Mouse (Mus musculus) midbrain, embryonic 16.5 days (tissue): ENCODE results near the gene Ptpn14. TPM values are rescaled to one million over a fixed set of nuclear protein-coding genes. Genes with fewer than 3 reads are reported as not detected.

ENCODE experiments used
- ATAC-seq: fragments of 200-750 bp; cut with Nextera tagmentation; 2 replicates; pipeline ENCODE4 v1.8.0; 2017; ENCODE audit warnings: moderate TSS enrichment
- H3K27ac ChIP-seq: fragments of 300-500 bp; sonication (generic); 2 replicates; pipeline ENCODE4 v1.5.1; 2014; ENCODE audit warnings: mild to moderate bottlenecking, low read length, mixed read lengths
- H3K27me3 ChIP-seq: fragments of 300-500 bp; sonication (generic); 2 replicates; pipeline ENCODE4 v1.6.1; 2014; ENCODE audit warnings: low read depth, low read length, mixed read lengths; ENCODE audit not compliant: control insufficient read depth, insufficient read depth
- H3K36me3 ChIP-seq: fragments of 300-500 bp; sonication (generic); 2 replicates; pipeline ENCODE4 v1.6.1; 2014; ENCODE audit warnings: mild to moderate bottlenecking, low read length, moderate library complexity, mixed read lengths; ENCODE audit not compliant: control insufficient read depth, insufficient read depth
- H3K4me1 ChIP-seq: fragments of 300-500 bp; sonication (generic); 2 replicates; pipeline ENCODE4 v1.6.1; 2014; ENCODE audit warnings: mild to moderate bottlenecking, low read length, mixed read lengths; ENCODE audit not compliant: control insufficient read depth, insufficient read depth
- H3K4me2 ChIP-seq: fragments of 300-500 bp; sonication (generic); 2 replicates; pipeline ENCODE4 v1.6.1; 2014; ENCODE audit warnings: mild to moderate bottlenecking, low read length, mixed read lengths
- H3K4me3 ChIP-seq: fragments of 300-500 bp; sonication (generic); 2 replicates; pipeline ENCODE4 v1.5.1; 2014; ENCODE audit warnings: low read depth, mild to moderate bottlenecking, low read length, moderate library complexity, mixed read lengths
- H3K9ac ChIP-seq: fragments of 300-500 bp; sonication (generic); 2 replicates; pipeline ENCODE4 v1.6.1; 2014; ENCODE audit warnings: low read depth, low read length, mixed read lengths
- H3K9me3 ChIP-seq: fragments of 300-500 bp; sonication (generic); replicated peaks from 2 replicates; pipeline ENCODE4 v1.6.1; 2014; ENCODE audit warnings: mild to moderate bottlenecking, low read length, mixed read lengths; ENCODE audit not compliant: control insufficient read depth, poor library complexity, severe bottlenecking
- WGBS: fragments of 180-500 bp; shearing (Covaris S2); extraction: QIAGEN DNeasy Blood & Tissue Kit; methylation state at CpG from one replicate; pipeline ENCODE4 v1.1.7; 2014; 5-methylcytosine and 5-hydroxymethylcytosine counted together
- polyA plus RNA-seq: library from polyadenylated mRNA; unstranded; fragments of >200 nt; fragmentation: Nextera tagmentation; extraction: Ambion mirVana; gene quantifications from 2 replicates; pipeline ENCODE4 v1.2.1, GENCODE M21; 2015

The Ptpn14 gene
- polyA plus RNA-seq, 1 experiment from 2014 or later = 1.0 TPM

GRCm38 (mm10) chr1:189879965-189880364 is 151.9 kb downstream of the Ptpn14 start:
- no peak overlapping the region for H3K4me3 ChIP-seq
- peaks cover 9% of the 10 kb centered on the region for H3K4me1 ChIP-seq
- WGBS = 71% methylated on average over 8 of the region's 8 CpGs
- no peak overlapping the region for H3K4me2 ChIP-seq
- H3K36me3 ChIP-seq = no peaks in the 10 kb centered on the region
- H3K27ac ChIP-seq = no peak overlapping the region
- H3K9me3 ChIP-seq = no peaks in the 10 kb centered on the region
- no peak for ATAC-seq
- H3K9ac ChIP-seq = no peak overlapping the region
- H3K27me3 ChIP-seq = no peaks in the 10 kb centered on the region

GRCm38 (mm10) chr1:189880745-189881144 is 152.7 kb downstream of the Ptpn14 start:
- H3K4me2 ChIP-seq = no peak overlapping the region
- no peaks in the 10 kb centered on the region for H3K9me3 ChIP-seq
- peaks cover 9% of the 10 kb centered on the region for H3K4me1 ChIP-seq
- no peak for ATAC-seq
- no peaks in the 10 kb centered on the region for H3K36me3 ChIP-seq
- H3K4me3 ChIP-seq = no peak overlapping the region
- H3K27ac ChIP-seq = no peak overlapping the region
- H3K9ac ChIP-seq = no peak overlapping the region
- 69% methylated on average over 14 of the region's 14 CpGs for WGBS
- no peaks in the 10 kb centered on the region for H3K27me3 ChIP-seq

GRCm38 (mm10) chr1:189882886-189883285 is 154.8 kb downstream of the Ptpn14 start:
- Histone ChIP-seq H3K4me2 (no peak overlapping the region), H3K27me3 (no peaks in the 10 kb centered on the region), H3K27ac (no peak overlapping the region), H3K36me3 (no peaks in the 10 kb centered on the region), H3K9ac (no peak overlapping the region), H3K4me1 (peaks cover 9% of the 10 kb centered on the region), H3K9me3 (no peaks in the 10 kb centered on the region), H3K4me3 (no peak overlapping the region)
- no peak; the same call in 1 of the 2 replicates for ATAC-seq
- 60% methylated on average over 7 of the region's 7 CpGs for WGBS

- WGBS = 31% methylated on average over 18 of the region's 18 CpGs
- Histone ChIP-seq H3K27ac (no peak overlapping the region), H3K27me3 (no peaks in the 10 kb centered on the region), H3K9me3 (no peaks in the 10 kb centered on the region), H3K4me3 (no peak overlapping the region), H3K4me2 (no peak overlapping the region), H3K4me1 (peaks cover 9% of the 10 kb centered on the region), H3K9ac (no peak overlapping the region), H3K36me3 (no peaks in the 10 kb centered on the region)
- ATAC-seq = no peak
Measured at GRCm38 (mm10) chr1:189883531-189884170, 155.6 kb downstream of the Ptpn14 start.

- no peak overlapping the region for H3K4me2 ChIP-seq
- H3K9me3 ChIP-seq = no peaks in the 10 kb centered on the region
- peaks cover 7% of the 10 kb centered on the region for H3K4me1 ChIP-seq
- ATAC-seq = no peak
- H3K27ac ChIP-seq = no peak overlapping the region
- WGBS = 60% methylated on average over 13 of the region's 13 CpGs
- no peaks in the 10 kb centered on the region for H3K27me3 ChIP-seq
- no peaks in the 10 kb centered on the region for H3K36me3 ChIP-seq
- no peak overlapping the region for H3K9ac ChIP-seq
- no peak overlapping the region for H3K4me3 ChIP-seq
Measured at GRCm38 (mm10) chr1:189884951-189885350, 156.9 kb downstream of the Ptpn14 start.

DNA sequence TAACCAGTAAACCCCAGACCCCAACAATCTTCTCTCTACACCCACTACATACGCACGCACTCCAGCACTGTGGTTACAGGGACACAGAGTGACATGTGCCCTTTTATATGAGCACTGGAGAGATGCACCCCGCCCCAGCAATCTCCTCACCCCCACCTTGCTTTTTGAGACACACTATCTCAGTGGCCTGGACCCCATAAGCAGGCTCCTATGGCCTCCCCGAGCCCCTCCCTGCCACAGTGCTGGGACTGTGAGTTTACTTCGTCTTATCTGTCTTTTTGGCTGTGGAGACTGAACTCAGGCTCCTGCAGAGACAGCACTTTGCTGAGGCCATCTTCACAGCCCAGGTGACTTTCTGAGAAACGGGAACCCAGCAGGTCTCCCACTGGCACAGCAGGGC is 157.9 kb downstream of the Ptpn14 start:
- Histone ChIP-seq H3K4me3 (no peak overlapping the region), H3K27me3 (no peaks in the 10 kb centered on the region), H3K4me2 (no peak overlapping the region), H3K36me3 (no peaks in the 10 kb centered on the region), H3K4me1 (peaks cover 7% of the 10 kb centered on the region), H3K9me3 (no peaks in the 10 kb centered on the region), H3K27ac (no peak overlapping the region), H3K9ac (no peak overlapping the region)
- 80% methylated on average over 6 of the region's 6 CpGs for whole genome bisulfite sequencing
- no peak for ATAC-seq

- no peak overlapping the region for H3K4me3 ChIP-seq
- no peak overlapping the region for H3K27ac ChIP-seq
- no peak overlapping the region for H3K9ac ChIP-seq
- no peaks in the 10 kb centered on the region for H3K27me3 ChIP-seq
- no peaks in the 10 kb centered on the region for H3K9me3 ChIP-seq
- H3K36me3 ChIP-seq = 0 out of 2 replicates have a peak, but pooled peaks cover 1% of the 10 kb centered on the region
- peaks cover 7% of the 10 kb centered on the region for H3K4me1 ChIP-seq
- WGBS = 33% methylated on average over 7 of the region's 7 CpGs
- H3K4me2 ChIP-seq = no peak overlapping the region
- peak; percentile 73; the same call in 1 of the 2 replicates for ATAC-seq
Measured at GRCm38 (mm10) chr1:189887518-189887917, 159.4 kb downstream of the Ptpn14 start.

DNA sequence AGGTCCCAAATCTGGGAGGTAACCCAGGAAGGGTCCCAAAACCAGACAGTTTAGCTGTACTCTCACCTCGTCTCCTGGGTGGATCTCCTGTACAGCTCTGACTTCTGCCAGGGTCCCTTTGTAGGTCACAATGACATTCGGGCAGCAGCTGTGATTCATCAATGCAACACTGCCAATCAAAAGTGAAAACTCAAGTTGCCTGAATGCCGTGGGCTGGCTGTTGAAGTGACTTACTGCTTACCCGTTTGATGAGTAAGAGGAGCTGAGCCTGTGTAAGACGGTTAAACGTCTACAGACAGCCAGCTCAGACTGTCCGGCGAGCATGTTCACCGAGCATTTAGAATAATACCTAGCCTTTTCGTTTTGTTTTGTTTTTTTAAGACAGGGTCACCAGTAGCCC is 160.7 kb downstream of the Ptpn14 start:
- Histone ChIP-seq H3K27ac (no peak overlapping the region), H3K36me3 (0 out of 2 replicates have a peak, but pooled peaks cover 2% of the 10 kb centered on the region), H3K27me3 (no peaks in the 10 kb centered on the region), H3K4me2 (no peak overlapping the region), H3K4me1 (peaks cover 7% of the 10 kb centered on the region), H3K9me3 (no peaks in the 10 kb centered on the region), H3K4me3 (no peak overlapping the region), H3K9ac (no peak overlapping the region)
- no peak for ATAC-seq
- WGBS = 63% methylated on average over 10 of the region's 10 CpGs

DNA sequence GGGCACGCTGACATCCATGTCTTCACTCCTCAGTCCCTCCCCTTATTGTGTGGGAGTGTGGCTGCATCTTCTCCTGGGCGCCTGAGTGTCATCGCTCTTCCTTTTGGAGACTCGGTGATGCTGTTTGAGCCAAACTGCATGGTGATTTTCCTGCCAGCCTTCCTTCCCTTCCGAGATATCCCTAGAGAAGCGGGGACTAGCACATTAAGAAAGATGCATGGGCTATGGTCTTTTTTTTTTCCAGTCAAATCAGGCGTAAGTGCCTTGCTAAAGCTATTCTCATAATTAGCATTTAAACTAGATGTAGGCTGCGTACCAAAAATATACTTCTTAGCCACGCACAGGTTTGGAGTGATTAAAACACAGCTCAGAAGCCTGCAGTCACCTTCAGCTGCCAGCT is 166.1 kb downstream of the Ptpn14 start:
- Histone ChIP-seq H3K4me1 (no peaks in the 10 kb centered on the region), H3K36me3 (peaks cover 11% of the 10 kb centered on the region), H3K27ac (no peak overlapping the region), H3K9ac (no peak overlapping the region), H3K27me3 (no peaks in the 10 kb centered on the region), H3K4me2 (no peak overlapping the region), H3K4me3 (no peak overlapping the region), H3K9me3 (no peaks in the 10 kb centered on the region)
- ATAC-seq = no peak
- WGBS = 63% methylated on average over 9 of the region's 9 CpGs
